Mouse (Mus musculus) left cerebral cortex, postnatal 14 days (tissue): ENCODE measurements around the gene Elk3. TPM values are rescaled to one million over a fixed set of nuclear protein-coding genes. Genes with fewer than 3 reads are reported as not detected.

Experiments used
- DNase-seq, 2 experiments: peaks; one replicate each; pipeline ENCODE4 v3.0.0; 2021 to 2022; ENCODE audit warnings: low spot score in 2 of 2, mixed read lengths in 1 of 2
- intact Hi-C: fragments of 180-260 bp; cut with DNase I; formaldehyde crosslinking; loops from one replicate; pipeline ENCODE4 v1.15.1; 2025
- total RNA-seq, 2 experiments: library from RNA; stranded (reverse); gene quantifications; 2 replicates each; pipeline ENCODE4 v1.2.3; 2021

Elk3 gene
- total RNA-seq, 2 experiments from 2014 or later = 15.2 to 16.1 TPM

GRCm38 (mm10) chr10:93303231-93303630 lies 7.7 kb downstream of the Elk3 start:
- no peak for DNase-seq
- intact Hi-C loops = no loop called here

GRCm38 (mm10) chr10:93301831-93302230 lies 9.1 kb downstream of the Elk3 start:
- intact Hi-C loops = no loop called here

GRCm38 (mm10) chr10:93298208-93298607 lies 12.7 kb downstream of the Elk3 start:
- intact Hi-C loops = no loop called here
- no peak for DNase-seq

More at GRCm38 (mm10) chr10:93301831-93302230, 9.1 kb downstream of the Elk3 start:
- no peak for DNase-seq

GRCm38 (mm10) chr10:93297774-93298173 lies 13.2 kb downstream of the Elk3 start:
- no peak for DNase-seq
- intact Hi-C loops = no loop called here

GRCm38 (mm10) chr10:93294547-93295219 lies 16.3 kb downstream of the Elk3 start:
- intact Hi-C loops = loop anchor here (5.0 kb wide), 4 partner anchors 132 to 288 kb away; partner anchors contain the start of gene Cdk17

GRCm38 (mm10) chr10:93293621-93294020 lies 17.3 kb downstream of the Elk3 start:
- intact Hi-C loops = loop anchor here (5.0 kb wide), 4 partner anchors 131 to 289 kb away; partner anchors contain the start of gene Cdk17
- DNase-seq = no peak

More at GRCm38 (mm10) chr10:93294547-93295219, 16.3 kb downstream of the Elk3 start:
- no peak for DNase-seq

- peak; percentile 87 to 92 for DNase-seq
- intact Hi-C loops = loop anchor here (5.0 kb wide), 4 partner anchors 130 to 290 kb away; partner anchors contain the start of gene Cdk17
These were observed 19.1 kb downstream of the Elk3 start for GRCm38 (mm10) chr10:93291843-93292242.

- intact Hi-C loops = loop anchor here (5.0 kb wide), 4 partner anchors 129 to 291 kb away; partner anchors contain the start of gene Cdk17
These were observed 19.6 kb downstream of the Elk3 start for GRCm38 (mm10) chr10:93291352-93291751.

GRCm38 (mm10) chr10:93289404-93289803 lies 21.5 kb downstream of the Elk3 start:
- no peak for DNase-seq
- intact Hi-C loops = no loop called here

More at GRCm38 (mm10) chr10:93291352-93291751, 19.6 kb downstream of the Elk3 start:
- DNase-seq = peak in 1 of 2 experiments; percentile 35

GRCm38 (mm10) chr10:93288336-93288735 lies 22.6 kb downstream of the Elk3 start:
- intact Hi-C loops = no loop called here
- peak; percentile 67 to 78 for DNase-seq

GRCm38 (mm10) chr10:93287551-93288145 lies 23.3 kb downstream of the Elk3 start:
- no peak for DNase-seq
- intact Hi-C loops = no loop called here

- intact Hi-C loops = no loop called here
These were observed 25.4 kb downstream of the Elk3 start for GRCm38 (mm10) chr10:93285489-93285888.

GRCm38 (mm10) chr10:93283258-93283657 lies 27.7 kb downstream of the Elk3 start:
- DNase-seq = no peak
- intact Hi-C loops = no loop called here

More at GRCm38 (mm10) chr10:93285489-93285888, 25.4 kb downstream of the Elk3 start:
- DNase-seq = no peak

GRCm38 (mm10) chr10:93282526-93282964 lies 28.4 kb downstream of the Elk3 start:
- intact Hi-C loops = no loop called here
- DNase-seq = no peak

GRCm38 (mm10) chr10:93281092-93281491 lies 29.8 kb downstream of the Elk3 start:
- intact Hi-C loops = no loop called here
- DNase-seq = peak in 1 of 2 experiments; percentile 28

GRCm38 (mm10) chr10:93280586-93280985 lies 30.3 kb downstream of the Elk3 start:
- intact Hi-C loops = no loop called here
- DNase-seq = peak; percentile 64 to 86

GRCm38 (mm10) chr10:93279062-93279461 lies 31.9 kb downstream of the Elk3 start:
- intact Hi-C loops = loop anchor here (5.0 to 10.0 kb wide), 2 partner anchors 117 to 204 kb away; partner anchors contain the start of gene Cdk17
- no peak for DNase-seq

- DNase-seq = no peak
- intact Hi-C loops = loop anchor here (5.0 to 10.0 kb wide), 2 partner anchors 116 to 204 kb away; partner anchors contain the start of gene Cdk17
These were observed 32.6 kb downstream of the Elk3 start for GRCm38 (mm10) chr10:93278361-93278760.

- intact Hi-C loops = loop anchor here (5.0 to 10.0 kb wide), 2 partner anchors 115 to 202 kb away; partner anchors contain the start of gene Cdk17
These were observed 34.1 kb downstream of the Elk3 start for GRCm38 (mm10) chr10:93276857-93277256.

GRCm38 (mm10) chr10:93276349-93276763 lies 34.6 kb downstream of the Elk3 start:
- intact Hi-C loops = loop anchor here (5.0 to 10.0 kb wide), 2 partner anchors 114 to 202 kb away; partner anchors contain the start of gene Cdk17
- peak; percentile 85 to 90 for DNase-seq

More at GRCm38 (mm10) chr10:93276857-93277256, 34.1 kb downstream of the Elk3 start:
- DNase-seq = no peak
